Mouse (Mus musculus) activated CD4-positive, CD25-positive, alpha-beta regulatory T cell, adult 4 months (primary cell): ENCODE measurements around the gene Raet1e. TPM values are rescaled to one million over a fixed set of nuclear protein-coding genes. Genes with fewer than 3 reads are reported as not detected.
"Not testable (repeated sequence)": the region's sequence is repeated elsewhere in the genome, so short reads cannot be mapped to it uniquely, and the experiment has no call there.

ENCODE experiments used
- ATAC-seq: one replicate; pipeline ENCODE4 v1.8.0; 2017
- polyA plus RNA-seq, 2 experiments: library from polyadenylated mRNA; unstranded; fragments of 100-300 nt; shearing (Covaris generic); gene quantifications; one replicate each; pipeline ENCODE4 v1.2.1; 2017

The Raet1e gene
- polyA plus RNA-seq, 2 experiments from 2014 or later = not detected

DNA sequence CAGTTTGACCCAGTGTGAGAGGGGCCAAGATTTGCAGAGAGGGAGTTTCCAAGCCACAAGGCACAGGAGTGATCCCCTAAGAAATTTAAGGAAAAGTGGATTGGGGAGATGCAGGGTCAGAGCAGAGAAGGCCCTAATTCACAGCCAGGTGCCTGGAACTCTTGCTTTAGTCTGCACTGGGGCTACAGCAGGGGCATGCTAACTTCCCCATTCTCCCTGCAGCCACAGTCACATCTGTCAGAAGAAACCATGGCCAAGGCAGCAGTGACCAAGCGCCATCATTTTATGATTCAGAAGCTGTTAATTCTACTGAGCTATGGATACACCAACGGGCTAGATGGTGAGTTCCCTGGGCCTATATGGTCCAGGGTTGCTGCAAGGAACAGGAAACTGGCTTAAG lies 204.1 kb downstream of the Raet1e start:
- not testable (repeated sequence) for ATAC-seq

DNA sequence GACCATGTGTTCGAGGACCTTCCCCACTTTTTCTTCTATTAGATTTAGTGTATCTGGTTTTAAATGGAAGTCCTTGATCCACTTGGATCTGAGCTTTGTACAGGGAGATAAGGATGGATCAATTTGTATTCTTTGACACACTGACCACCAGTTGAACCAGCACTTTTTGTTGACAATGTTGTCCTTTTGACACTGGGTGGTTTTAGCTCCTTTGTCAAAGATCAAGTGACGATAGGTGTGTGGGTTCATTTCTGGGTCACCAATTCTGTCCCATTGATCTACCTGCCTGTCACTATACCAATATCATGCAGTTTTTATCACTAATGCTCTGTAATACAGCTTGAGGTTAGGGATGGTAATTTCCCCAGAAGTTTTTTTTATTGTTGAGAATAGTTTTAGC lies 206.5 kb downstream of the Raet1e start:
- ATAC-seq = not testable (repeated sequence)

DNA sequence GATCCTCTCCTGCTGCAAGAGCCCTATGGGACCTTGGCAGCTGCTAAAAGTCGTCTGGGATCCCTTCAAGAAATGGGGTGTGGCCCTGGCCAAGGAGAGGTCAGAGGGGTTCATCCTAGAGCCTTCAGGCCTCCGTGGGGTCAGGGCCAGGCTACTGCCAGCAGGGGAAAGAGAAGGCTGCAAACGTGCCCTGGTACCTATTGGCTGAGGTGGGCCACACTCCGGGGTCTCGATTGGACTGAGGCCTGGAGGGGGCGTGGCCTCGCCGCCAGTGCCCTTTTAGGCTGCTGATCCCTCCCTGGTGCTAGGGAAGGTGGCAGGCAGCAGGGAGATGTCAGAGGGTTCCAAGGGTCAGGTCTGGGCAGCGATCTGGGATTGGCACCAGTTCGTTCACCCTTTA lies 222.9 kb downstream of the Raet1e start:
- ATAC-seq = not testable (repeated sequence)

DNA sequence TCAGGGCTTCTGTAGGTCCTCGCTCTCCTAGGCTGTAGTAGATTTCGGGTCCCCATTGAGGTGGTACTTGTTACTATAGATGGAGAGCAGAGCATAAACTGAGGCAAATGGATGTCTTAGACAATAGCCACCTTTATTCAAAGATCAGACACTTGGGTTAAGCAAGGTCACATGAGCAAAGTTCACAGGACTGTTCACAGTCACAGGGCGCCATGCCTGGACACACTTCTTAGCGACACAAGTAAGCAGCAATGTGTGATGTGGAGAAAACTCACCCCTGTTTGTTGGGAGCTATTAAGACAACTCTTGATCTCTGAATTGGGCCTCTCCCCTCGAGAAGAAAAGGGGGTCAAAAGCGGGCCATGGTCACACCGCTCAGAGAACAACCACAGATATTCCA lies 231.8 kb downstream of the Raet1e start:
- not testable (repeated sequence) for ATAC-seq

DNA sequence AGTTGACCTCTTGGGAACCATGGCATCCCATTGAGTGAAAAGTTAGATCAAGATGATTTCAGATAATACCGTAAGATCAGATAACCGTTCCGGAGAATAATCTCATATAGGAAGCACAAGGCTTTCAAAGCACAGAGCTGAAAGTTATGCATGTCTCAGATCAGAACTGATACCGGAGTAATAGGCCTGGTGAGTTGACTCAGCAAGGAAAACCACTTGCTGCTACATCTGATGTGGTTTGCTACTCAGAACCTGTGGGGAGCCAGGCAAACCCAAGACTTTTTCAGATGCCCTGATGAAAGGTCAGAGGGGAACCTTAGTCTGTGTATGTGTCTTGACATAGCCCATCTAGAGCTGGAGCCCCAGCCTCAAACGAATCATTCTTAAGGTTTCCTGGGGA lies 233.2 kb downstream of the Raet1e start:
- ATAC-seq = not testable (repeated sequence)

DNA sequence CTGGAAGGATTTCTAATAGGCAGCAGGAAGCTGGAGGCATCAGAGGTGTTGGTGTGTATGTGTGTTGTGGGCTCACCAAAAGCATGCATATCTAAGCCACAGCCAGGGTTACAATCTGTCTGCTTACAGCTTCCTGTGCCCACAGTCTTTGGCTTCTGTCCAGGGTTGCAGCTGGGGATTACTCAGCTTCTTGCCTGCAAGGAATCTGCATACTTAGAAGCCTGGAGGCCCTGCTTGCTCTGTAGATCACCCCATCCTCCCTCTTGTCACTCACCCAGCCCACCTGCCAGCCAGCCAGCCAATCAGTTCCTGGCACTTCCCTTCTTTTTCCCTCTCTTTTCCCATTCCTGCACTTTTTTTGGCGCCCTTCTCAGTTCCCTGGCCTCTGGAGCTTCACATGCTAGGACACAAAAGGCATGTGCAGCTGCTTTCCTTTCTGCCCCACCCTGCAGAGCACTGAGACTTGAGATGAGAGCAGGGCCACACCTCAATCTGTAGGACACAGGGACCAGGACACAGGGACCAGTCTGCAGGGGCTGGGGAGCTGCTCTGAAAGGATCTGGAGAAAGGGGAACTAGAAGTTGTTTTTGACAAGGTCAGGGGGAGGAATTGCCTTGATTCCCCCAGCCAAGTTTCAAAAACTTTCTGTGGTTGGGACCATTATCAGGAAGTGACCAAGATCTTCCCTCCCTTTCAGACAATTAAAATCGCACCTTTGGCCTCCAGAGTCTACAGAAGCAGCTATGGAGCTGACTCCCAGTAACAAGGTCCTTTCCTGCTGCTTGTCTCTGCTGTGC lies 234.9 kb downstream of the Raet1e start:
- not testable (repeated sequence) for ATAC-seq

DNA sequence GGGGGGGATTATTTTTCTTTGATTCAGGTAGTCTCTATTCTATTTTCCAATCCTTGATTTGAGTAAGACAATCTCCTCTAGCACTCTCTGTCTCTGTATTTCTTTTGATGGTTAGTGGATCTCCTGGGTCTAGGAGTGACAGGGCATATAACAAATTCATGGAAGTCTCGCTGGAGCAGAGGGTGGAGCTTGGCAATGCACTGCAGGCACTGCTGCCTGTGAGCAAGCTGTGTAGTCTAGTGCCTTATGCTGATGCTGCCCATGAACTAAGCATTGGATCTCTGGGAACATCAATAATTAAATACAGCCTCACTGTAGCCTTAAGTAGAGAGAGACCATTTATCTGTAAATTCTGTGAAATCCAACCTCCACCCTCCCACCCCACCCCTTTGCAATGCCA lies 238.3 kb downstream of the Raet1e start:
- not testable (repeated sequence) for ATAC-seq

DNA sequence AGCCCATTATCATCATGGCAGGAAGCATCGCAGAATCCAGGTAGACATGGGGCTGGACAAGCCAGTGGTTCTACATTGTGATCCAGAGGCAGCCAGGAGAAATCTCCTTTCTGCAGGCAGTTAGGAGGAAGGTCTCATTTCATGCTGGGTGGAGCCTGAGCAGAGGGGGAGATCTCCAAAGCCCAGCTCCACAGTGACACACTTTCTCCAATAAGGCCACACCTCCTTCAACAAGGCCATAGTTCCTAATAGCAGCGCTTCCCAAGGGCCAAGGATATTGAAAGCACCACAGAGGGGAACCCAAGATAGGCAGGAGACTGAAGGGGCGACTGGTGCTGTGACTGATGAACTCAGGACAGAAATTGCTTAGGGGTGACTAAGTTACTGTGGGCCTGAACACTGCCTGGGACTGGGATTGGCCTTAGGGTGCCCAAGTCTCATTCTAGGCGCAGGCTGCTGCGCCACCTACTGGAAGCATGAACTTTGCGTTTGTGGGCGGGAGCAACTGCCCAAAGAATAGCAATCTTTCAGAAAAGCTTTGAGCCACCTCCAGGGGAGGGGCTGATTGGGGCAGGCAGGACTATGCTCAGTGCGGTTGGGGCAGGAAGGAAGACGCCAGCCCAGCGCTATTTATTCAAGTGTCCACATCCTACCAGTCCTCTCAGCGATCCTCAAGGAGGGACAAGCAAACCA lies 244.0 kb downstream of the Raet1e start:
- ATAC-seq = peak; percentile 65

DNA sequence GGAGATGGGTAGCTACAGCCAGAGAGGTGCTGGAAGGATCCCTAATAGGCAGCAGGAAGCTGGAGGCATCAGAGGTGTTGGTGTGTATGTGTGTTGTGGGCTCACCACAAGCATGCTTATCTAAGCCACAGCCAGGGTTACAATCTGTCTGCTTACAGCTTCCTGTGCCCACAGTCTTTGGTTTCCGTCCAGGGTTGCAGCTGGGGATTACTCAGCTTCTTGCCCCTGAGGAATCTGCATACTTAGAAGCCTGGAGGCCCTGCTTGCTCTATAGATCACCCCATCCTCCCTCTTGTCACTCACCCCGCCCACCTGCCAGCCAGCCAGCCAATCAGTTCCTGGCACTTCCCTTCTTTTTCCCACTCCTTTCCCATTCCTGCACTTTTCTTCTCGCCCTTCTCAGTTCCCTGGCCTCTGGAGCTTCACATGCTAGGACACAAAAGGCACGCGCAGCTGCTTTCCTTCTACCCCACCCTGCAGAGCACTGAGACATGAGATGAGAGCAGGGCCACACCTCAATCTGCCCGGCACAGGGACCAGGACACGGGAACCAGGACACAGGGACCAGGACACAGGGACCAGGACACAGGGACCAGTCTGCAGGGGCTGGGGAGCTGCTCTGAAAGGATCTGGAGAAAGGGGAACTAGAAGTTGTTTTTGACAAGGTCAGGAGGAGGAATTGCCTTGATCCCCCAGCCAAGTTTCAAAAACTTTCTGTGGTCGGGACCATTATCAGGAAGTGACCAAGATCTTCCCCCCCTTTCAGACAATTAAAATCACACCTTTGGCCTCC lies 255.5 kb downstream of the Raet1e start:
- peak; percentile 66 for ATAC-seq

Other genes with a start within 250 kb of the Raet1e start
- not detected for gene 4930444G20Rik, start 90.5 kb upstream of the Raet1e start, polyA plus RNA-seq
- 10 to 100 TPM; 12.5 to 23.0 TPM for gene E030030I06Rik, start 9.3 kb upstream of the Raet1e start, polyA plus RNA-seq
- gene H60b, start within 50 bp of the Raet1e start, polyA plus RNA-seq = 10 to 100 TPM in 1 of 2 experiments, 1 to 10 TPM in 1; 1.8 to 13.9 TPM
- under 1 TPM; 0.34 to 0.46 TPM for gene Raet1d, start 202.0 kb downstream of the Raet1e start, polyA plus RNA-seq